In the genomic region with DNA sequence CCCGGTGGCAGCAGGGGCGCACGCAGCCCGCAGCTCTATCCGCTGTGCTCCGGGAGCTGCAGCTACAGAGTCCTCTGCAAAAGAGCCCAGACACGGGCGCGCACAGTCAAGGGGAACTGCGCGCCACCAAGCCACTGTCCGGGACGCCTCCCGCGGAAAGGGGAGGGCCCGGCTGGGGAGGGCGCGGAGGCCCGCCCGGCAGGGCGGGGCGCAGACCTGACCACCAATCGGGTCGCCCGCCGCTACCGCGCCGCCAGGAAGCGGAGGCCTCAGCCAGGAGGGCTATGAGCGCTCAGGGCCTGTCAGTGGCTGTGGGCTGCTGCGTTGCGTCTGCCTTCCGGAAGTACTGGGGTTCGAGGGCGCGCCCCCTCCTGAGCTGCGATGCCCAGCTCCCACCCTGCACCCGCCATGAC, we compare ENCODE assay signal across 9 mouse cellular contexts. TPM values are rescaled to one million over a fixed set of nuclear protein-coding genes. Genes with fewer than 3 reads are reported as not detected.
DNase-seq lines count a peak whose midpoint lies in the region; ATAC-seq lines count a peak whose summit lies in the region.
"Not testable (repeated sequence)": the region's sequence is repeated elsewhere in the genome, so short reads cannot be mapped to it uniquely, and the experiment has no call there.
"Had no signal": no experiment of that assay in that cellular context is flagged by ENCODE, and none has a peak within 500 bp of the region (broad histone marks: within the 10 kb centered on the region; RNA-seq: fewer than 3 reads in every experiment).

9030624G23Rik (minus strand) TSS at position 139 of the 413 bp plus-strand sequence.

- peak; percentile 75 to 84 for DNase-seq in adrenal gland, postnatal 36 days
- peak; percentile 15 to 37 for DNase-seq in left cerebral cortex, postnatal 14 days (ENCODE audit: low spot score in 2 of 2)
- peak; percentile 43 for DNase-seq in lung, postnatal 14 days
- DNase-seq in right cerebral cortex, adult 18-20 months: peak; percentile 28
- peak; percentile 55 to 73 for DNase-seq in urinary bladder, adult 18-20 months (ENCODE audit: low spot score in 2 of 2)

- not testable (repeated sequence) for H3K9ac ChIP-seq in forebrain, embryonic 15.5 days (replicated peaks)
- H3K9ac ChIP-seq in heart, embryonic 15.5 days: peak within 1 kb of the TSS; percentile 47; the same call in 1 of the 2 replicates
- peak within 1 kb of the TSS; percentile 47 for H3K9ac ChIP-seq in kidney, embryonic 14.5 days (ENCODE audit: low read depth, low read length)

- intact Hi-C loops in left cerebral cortex, postnatal 14 days (cut with DNase I): not testable (repeated sequence)

- H3K27ac ChIP-seq in forebrain, embryonic 15.5 days (replicated peaks); kidney, embryonic 14.5 days (ENCODE audit: low read depth, low read length): not testable (repeated sequence)
- peak within 1 kb of the TSS; percentile 31; the same call in 1 of the 2 replicates for H3K27ac ChIP-seq in heart, embryonic 15.5 days

- H3K4me3 ChIP-seq in forebrain, embryonic 15.5 days: peak within 1 kb of the TSS; percentile 40
- H3K4me3 ChIP-seq in heart, embryonic 15.5 days: peak within 1 kb of the TSS; percentile 57
- peak within 1 kb of the TSS; percentile 42 for H3K4me3 ChIP-seq in kidney, embryonic 14.5 days (ENCODE audit: low read length)

- not testable (repeated sequence) for H3K4me1 ChIP-seq in forebrain, embryonic 15.5 days; heart, embryonic 15.5 days (replicated peaks); kidney, embryonic 14.5 days (ENCODE audit: control insufficient read depth, insufficient read depth, low read length)

- ATAC-seq in forebrain, embryonic 15.5 days (replicated peaks); heart, embryonic 15.5 days (replicated peaks; ENCODE audit: insufficient number of reproducible peaks, insufficient read depth, low FRiP score, low read depth); kidney, embryonic 14.5 days (ENCODE audit: low FRiP score, low TSS enrichment): not testable (repeated sequence)

- not testable (repeated sequence) for H3K9me3 ChIP-seq in forebrain, embryonic 15.5 days; heart, embryonic 15.5 days (replicated peaks); kidney, embryonic 14.5 days (ENCODE audit: control insufficient read depth, low read length)

- 2% methylated on average over 34 of the region's 39 CpGs for WGBS in forebrain, embryonic 15.5 days
- WGBS in heart, embryonic 15.5 days: 0% methylated on average over 36 of the region's 39 CpGs
- WGBS in kidney, embryonic 14.5 days: under 1% methylated on average over 21 of the region's 39 CpGs

- not testable (repeated sequence) for H3K36me3 ChIP-seq in forebrain, embryonic 15.5 days; heart, embryonic 15.5 days; kidney, embryonic 14.5 days (ENCODE audit: control insufficient read depth, insufficient read depth, low read length)

- H3K27me3 ChIP-seq in forebrain, embryonic 15.5 days; heart, embryonic 15.5 days; kidney, embryonic 14.5 days (ENCODE audit: control insufficient read depth, insufficient read depth, low read length): not testable (repeated sequence)

- H3K4me2 ChIP-seq in forebrain, embryonic 15.5 days (replicated peaks): peak within 1 kb of the TSS; percentile 29
- peak within 1 kb of the TSS; percentile 59 for H3K4me2 ChIP-seq in heart, embryonic 15.5 days
- peak within 1 kb of the TSS; percentile 31; the same call in 1 of the 2 replicates for H3K4me2 ChIP-seq in kidney, embryonic 14.5 days (replicated peaks; ENCODE audit: low read depth, low read length)

RNA-seq across cellular contexts. Expression of gene 9030624G23Rik, which starts in this region (rescaled TPM):
- 1 to 10 TPM in 1 of 2 experiments, under 1 TPM in 1; 0.70 to 1.2 TPM for total RNA-seq in adrenal gland, postnatal 36 days (2021)
- 1.4 and 1.5 TPM in 2 replicates for polyA plus RNA-seq in forebrain, embryonic 15.5 days (2015; fragmentation: Nextera tagmentation; extraction: Ambion mirVana)
- polyA plus RNA-seq in heart, embryonic 15.5 days (2015; fragmentation: Nextera tagmentation; extraction: Ambion mirVana): 1.2 and 1.5 TPM in 2 replicates
- 2.5 and 2.7 TPM in 2 replicates for polyA plus RNA-seq in kidney, embryonic 14.5 days (2014; fragmentation: Nextera tagmentation; extraction: Ambion mirVana)
- total RNA-seq in left cerebral cortex, postnatal 14 days (2021): 1 to 10 TPM; 2.3 to 2.6 TPM
- total RNA-seq: megakaryocyte progenitor cell, adult 5-6 weeks had no signal

Comparison
In these comparisons a context has a peak if more than half of its experiments do, and no peak if none do; other contexts are left out.
1. DNase-seq: peak in every context shown above with its lines; median percentile 80 in adrenal gland, postnatal 36 days; 64 in urinary bladder, adult 18-20 months; 43 in lung, postnatal 14 days; 28 in right cerebral cortex, adult 18-20 months; 26 in left cerebral cortex, postnatal 14 days.